Mouse (Mus musculus): ENCODE results near the gene Ssb.
A peak's percentile ranks its signal among the peaks of the same experiment; 100 is the strongest.

The Ssb gene

DNA sequence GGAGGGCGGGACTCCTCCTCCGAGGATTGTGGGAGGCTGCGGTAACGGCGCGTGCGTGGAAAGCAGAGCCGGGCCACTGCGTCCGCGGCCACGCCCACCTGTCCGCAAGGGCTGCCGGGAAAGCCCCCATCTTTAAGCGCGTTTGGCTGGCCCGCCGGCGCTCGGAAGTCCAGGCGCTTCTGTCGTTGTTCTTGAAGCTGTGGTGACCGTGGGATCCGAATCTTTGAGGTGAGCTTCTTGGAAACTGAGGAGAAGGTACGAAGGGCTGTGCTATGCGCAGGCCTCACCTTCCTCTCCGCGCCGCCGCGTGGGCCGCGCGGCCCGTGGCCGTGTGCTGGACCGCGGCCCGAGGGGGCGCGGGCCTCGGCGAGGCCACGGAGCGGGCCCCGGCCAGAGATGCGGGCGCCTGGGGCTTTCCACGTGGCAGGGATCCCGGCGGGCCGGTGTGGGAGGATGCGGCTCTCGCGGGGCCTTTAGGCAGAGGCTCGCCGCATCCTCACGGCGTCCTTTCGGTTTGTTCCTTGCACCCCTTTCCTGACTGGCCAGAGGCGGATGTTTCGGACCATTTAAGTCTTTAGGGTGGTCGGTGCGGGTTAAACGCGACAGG, at the start of gene Ssb:
Ssb (plus strand) TSS at position 78 of the 607 bp plus-strand sequence.
- peak; percentile 94 for DNase-seq

- DNase-seq: no peak
Observed at GRCm38 (mm10) chr2:69816575-69816974, 44.8 kb upstream of the Ssb start.

DNA sequence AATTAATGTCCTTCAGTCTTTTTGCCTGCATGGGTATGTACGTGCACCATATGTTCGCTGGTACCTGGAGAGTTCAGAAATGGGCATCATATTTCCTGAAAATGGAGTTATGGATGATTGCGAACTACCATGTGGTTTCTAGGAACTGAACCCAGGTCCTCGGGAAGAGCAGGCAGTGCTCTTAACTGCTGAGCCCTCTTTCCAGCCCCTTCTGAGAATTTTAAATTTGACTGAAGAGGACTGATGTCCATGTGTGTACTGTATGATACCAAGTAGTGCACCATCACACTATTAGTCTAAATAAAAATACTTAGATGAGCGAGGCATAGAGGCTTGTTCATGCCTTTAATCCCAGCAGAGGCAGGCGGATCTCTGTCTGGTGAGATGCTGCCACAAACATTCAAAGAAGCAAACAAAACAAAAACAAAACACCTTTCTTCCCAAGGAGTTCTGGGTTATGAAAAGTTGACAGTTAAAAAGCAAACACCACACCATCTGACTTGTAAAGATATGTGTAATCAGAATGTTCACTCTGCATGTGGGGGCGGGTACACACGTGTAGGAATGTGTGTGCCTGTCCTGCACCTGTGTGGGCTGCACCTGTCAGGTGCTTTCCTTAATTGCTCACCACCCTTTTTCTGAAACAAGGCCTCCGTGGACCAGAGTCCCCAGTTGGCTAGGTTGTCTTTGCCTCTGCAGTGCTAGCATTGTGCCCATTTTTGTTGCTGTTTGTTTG, 42.8 kb upstream of the Ssb start:
- DNase-seq: no peak

GRCm38 (mm10) chr2:69820201-69820600, 41.2 kb upstream of the Ssb start:
- no peak for DNase-seq

- no peak for DNase-seq
Observed at GRCm38 (mm10) chr2:69821711-69822110, 39.7 kb upstream of the Ssb start, which contains the start of gene Klhl23. Klhl23 (plus strand) TSS chr2:69821944.

GRCm38 (mm10) chr2:69822361-69823128, 38.8 kb upstream of the Ssb start:
- DNase-seq: peak; percentile 52

- peak; percentile 51 for DNase-seq
Observed at GRCm38 (mm10) chr2:69823129-69823677, 38.2 kb upstream of the Ssb start.

DNA sequence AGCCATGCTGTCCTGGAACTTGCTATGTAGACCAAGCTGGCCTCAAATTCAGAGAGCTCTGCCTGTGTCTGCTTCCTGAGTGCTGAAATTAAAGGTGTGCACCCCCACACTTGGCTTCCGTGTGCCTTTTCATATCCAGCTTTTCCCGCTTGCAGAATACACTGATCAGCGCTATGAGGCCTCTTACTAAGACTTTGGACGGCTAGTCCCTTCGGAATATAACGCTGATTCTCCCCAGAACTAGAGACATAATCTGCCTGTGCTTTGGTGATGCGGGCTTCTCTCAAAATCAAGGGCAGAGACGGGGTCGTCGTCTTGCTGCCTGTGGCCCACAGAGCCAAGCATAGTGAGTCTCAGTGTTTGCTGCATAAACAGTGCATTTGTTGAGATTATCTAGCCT, 35.5 kb upstream of the Ssb start:
- no peak for DNase-seq

GRCm38 (mm10) chr2:69826380-69826779, 35.0 kb upstream of the Ssb start:
- DNase-seq: no peak

GRCm38 (mm10) chr2:69828031-69828430, 33.3 kb upstream of the Ssb start:
- no peak for DNase-seq

DNA sequence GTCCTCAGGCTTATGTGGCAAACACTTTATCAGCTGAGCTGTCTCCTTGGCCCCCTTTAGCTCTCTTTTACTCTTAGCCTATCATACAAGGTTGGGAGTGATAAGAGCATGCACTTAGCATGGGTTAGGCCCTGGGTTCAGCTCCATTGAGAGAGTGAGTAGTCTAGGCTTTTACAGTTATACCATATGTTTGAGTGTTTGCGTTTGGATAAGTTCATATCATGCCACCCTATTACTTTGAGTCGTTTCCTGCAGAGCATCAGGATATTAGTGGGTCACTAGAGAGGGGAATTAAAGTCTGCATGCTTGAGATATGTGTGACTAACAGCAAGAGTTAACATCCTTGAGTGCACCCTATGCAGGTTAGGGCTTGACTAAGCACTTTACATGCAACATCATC, 31.7 kb upstream of the Ssb start:
- DNase-seq: no peak

DNA sequence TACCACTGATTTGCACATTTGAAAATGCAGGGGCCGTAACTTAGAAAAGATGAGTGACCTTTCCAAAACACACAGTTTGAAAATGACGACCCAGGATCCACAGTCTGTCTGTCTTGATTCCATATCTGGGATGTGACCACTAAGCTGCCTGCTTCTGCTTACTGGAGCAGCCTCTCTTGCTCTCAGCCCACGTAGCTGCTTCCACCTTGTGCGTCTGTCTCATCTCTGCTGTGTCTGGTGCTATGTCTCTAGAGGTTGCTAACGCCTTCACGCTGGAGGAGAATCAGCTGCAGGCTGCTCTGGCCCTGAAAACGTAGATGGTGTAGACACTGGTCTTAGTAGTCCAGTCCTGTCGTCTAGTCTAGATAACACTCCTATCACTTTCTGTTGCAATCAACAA, 31.2 kb upstream of the Ssb start:
- no peak for DNase-seq

- no peak for DNase-seq
Observed at GRCm38 (mm10) chr2:69837244-69837967, 24.0 kb upstream of the Ssb start.

DNA sequence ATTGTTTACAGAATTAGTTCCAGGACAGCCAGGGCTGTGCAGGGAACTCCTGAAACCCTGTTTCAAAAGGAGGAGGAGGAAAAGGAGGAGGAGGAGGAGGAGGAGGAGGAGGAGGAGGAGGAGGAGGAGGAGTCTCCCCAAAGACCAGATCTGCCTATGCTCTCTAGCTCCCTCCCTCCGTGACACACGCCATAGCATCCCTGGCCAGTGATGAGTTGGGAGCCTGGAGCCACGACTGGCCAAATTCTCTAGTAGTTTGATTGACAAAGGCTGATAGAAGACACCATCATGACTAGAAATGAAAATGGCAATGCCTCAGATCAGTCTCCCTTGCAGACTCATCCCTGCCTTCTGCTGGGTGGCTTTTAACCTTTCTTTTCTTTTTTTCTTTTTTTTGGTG, 23.4 kb upstream of the Ssb start:
- no peak for DNase-seq

DNA sequence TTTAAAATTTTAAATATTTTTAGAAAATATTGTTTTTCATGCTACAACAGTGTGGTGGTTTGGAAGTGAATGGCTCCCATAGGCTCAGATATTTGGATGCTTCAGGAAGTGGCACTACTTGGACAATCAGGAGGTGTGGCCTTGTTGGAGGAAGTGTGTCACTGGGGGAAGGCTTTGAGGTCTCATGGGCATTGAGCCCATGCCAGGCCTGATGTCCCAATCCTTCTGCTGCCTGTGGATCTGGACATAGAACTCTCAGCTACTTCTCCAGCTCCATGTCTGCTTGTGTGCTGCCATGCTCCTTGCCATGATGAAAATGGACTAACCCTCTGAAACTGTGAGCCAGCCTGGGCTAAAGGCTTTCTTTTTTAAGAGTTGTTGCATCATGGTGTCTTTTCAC, 22.7 kb upstream of the Ssb start:
- no peak for DNase-seq

- no peak for DNase-seq
Observed at GRCm38 (mm10) chr2:69840261-69840660, 21.1 kb upstream of the Ssb start.

DNA sequence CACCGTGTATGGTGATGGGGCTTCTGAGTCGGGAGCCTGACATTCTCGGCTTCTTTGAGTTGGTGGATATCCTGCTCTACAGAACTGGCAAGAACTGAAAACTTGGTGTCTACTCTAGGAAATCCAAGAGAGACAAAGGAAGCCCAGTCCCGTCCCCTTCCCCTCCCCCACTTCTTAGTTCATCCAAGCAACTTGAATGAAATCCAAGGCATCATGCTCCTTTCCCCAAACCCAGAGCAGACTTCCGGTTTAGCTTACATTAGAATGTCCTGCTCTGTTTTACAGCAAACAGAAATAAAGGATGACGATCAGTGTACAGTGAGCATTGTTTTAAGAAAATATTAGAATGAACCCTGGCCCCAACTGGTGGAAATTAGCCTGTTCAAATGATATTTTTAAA, 12.1 kb upstream of the Ssb start:
- no peak for DNase-seq

DNA sequence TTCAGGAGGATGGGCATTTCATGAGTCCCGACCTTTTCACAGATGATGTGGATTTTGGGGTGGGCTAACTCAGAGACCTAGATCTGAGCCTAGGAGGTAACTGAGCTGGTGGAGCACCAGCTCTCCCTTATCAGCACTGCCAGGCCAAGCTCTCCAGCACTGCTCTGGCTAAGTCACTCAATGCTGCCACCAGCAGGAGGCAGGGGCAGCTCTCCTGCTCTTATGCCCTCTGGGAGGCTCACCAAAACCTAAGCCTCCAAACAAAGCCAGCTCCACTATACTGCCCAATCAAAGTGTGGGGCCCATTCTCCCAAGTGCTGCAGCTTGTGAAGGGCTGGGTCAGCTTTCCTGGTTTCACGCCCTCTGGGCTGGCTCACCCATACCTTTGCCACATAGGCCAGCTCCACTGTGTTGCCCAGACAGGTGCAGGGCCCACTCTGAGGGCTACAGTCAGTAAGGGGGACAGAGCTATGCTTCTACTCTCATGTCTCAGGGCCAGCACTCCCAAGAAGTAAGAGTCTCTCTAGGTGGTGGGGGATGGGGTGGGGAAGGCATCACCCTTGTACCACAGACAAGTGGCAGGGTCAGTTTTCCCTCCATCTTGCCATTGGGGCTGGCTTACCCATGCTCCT, 9.8 kb upstream of the Ssb start:
- DNase-seq: no peak

DNA sequence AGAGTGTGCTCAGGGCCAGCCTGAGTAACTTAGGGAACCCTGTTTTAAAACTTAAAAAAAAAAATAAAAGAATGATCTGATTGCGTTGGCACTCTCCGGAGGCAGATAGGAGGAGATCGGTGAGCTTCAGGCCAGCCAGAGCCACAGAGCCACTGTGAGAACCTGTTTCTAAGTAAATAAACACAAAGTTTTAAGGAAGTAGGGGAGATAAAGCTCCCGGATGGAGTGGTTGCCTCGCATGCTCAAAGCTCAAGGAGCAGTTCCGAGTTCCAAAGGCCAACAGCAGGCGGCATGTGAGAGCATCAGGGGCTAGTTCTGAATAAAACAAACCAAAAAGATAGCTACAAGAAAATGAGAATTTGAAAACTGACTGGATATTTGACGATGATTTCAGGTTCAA, 5.0 kb upstream of the Ssb start:
- DNase-seq: no peak

DNA sequence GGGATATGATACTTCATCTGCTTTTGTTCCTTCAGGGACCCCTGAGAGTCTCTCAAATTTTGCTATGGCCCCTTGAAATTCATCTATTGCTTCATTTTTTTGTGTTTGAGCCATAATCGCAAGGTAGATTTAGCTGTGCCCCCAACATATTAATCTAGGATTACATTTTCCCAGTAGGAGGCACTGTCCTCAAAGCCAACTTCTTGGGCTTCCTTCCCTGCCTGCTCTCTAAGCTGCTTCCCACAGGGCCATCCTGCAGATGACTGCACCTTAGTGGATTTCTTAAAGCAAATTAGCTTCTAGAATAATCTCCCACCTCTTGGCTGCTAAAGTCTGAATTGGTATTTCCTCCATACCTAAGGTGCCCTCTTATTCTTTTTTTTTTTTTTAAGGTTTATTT, 3.5 kb upstream of the Ssb start:
- no peak for DNase-seq

DNA sequence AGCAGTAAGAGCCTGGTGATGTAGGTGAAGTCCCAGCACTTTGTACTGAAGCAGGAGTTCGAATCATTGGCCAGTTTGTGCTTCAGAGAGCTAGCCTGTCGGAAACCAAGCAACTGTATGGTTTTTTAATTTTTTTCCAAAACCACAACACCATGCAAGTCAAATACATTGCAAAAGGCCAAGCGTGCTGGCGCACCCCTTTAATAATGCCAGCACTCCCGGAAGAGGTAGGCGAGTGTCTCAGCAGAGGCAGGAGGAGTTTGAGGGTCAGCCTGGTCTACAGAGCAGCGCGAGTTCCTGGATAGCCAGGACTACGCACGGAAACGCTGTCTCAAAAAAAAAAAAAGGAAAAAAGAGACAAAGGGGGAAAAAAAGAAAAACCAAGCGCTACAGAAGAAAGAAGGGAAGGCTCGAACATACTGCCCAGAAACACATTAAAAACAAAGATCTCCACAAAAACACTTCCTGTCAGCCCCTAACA, 350 bp upstream of the Ssb start:
- no peak for DNase-seq

- no peak for DNase-seq
Observed at GRCm38 (mm10) chr2:69862117-69862657, 825 bp downstream of the Ssb start.

All from right cerebral cortex, postnatal 14 days (tissue).